ENCODE assay signal across 8 mouse cellular contexts in genomic region chr11:55097463-55098188, GRCm38 (mm10). TPM values are rescaled to one million over a fixed set of nuclear protein-coding genes. Genes with fewer than 3 reads are reported as not detected.
DNase-seq lines count a peak whose midpoint lies in the region; ATAC-seq lines count a peak whose summit lies in the region.

Gene Gm2a (plus strand): TSS chr11:55098115.

- DNase-seq in CD4-positive, CD25-positive, alpha-beta regulatory T cell, adult 2 months (ENCODE audit: low read depth, low spot score) = peak; percentile 99
- peak; percentile 68 for DNase-seq in c-Kit-negative CD71-positive TER-119-positive erythroid progenitor cells, embryonic 14.5 days (ENCODE audit: low read depth, low spot score)
- peak; percentile 98 for DNase-seq in fibroblast of lung, adult 2 months (ENCODE audit: low read depth)
- peak; percentile 97 for DNase-seq in kidney, postnatal 14 days
- peak; percentile 88 for DNase-seq in liver, embryonic 13.5 days
- peak; percentile 97 for DNase-seq in neural tube, embryonic 10.5 days (ENCODE audit: extremely low spot score, low spot score)

- H3K9ac ChIP-seq in heart, embryonic 14.5 days (ENCODE audit: low read length) = peak within 1 kb of the TSS; percentile 77
- peak within 1 kb of the TSS; percentile 43 for H3K9ac ChIP-seq in liver, embryonic 13.5 days
- H3K9ac ChIP-seq in stomach, embryonic 16.5 days (ENCODE audit: low read length) = peak within 1 kb of the TSS; percentile 78

- peak within 1 kb of the TSS; percentile 57 to 69 for H3K4me3 ChIP-seq in heart, embryonic 14.5 days (ENCODE audit: control insufficient read depth in 1 of 2, insufficient read depth in 1 of 2, low read depth in 1 of 2, low read length in 2 of 2)
- peak within 1 kb of the TSS; percentile 56 for H3K4me3 ChIP-seq in liver, embryonic 13.5 days (replicated peaks)
- H3K4me3 ChIP-seq in stomach, embryonic 16.5 days (replicated peaks; ENCODE audit: low read length) = peak within 1 kb of the TSS; percentile 71

- peak within 1 kb of the TSS; percentile 71 for H3K4me2 ChIP-seq in heart, embryonic 14.5 days (ENCODE audit: low read length)
- peak within 1 kb of the TSS; percentile 74 for H3K4me2 ChIP-seq in liver, embryonic 13.5 days
- H3K4me2 ChIP-seq in stomach, embryonic 16.5 days (ENCODE audit: low read depth, low read length) = peak within 1 kb of the TSS; percentile 81

- 2% methylated on average over 45 of the region's 45 CpGs for WGBS in heart, embryonic 14.5 days
- WGBS in liver, embryonic 13.5 days (ENCODE audit: insufficient replicate concordance) = 2% methylated on average over 45 of the region's 45 CpGs
- 1% methylated on average over 45 of the region's 45 CpGs for WGBS in stomach, embryonic 16.5 days

- peak within 1 kb of the TSS; percentile 83 to 90 for H3K27ac ChIP-seq in heart, embryonic 14.5 days (replicated peaks in 1 of 2; ENCODE audit: control insufficient read depth in 1 of 2, insufficient read depth in 1 of 2, low read depth in 2 of 2, low read length in 2 of 2)
- H3K27ac ChIP-seq in liver, embryonic 13.5 days = peak within 1 kb of the TSS; percentile 69
- peak within 1 kb of the TSS; percentile 91 for H3K27ac ChIP-seq in stomach, embryonic 16.5 days (ENCODE audit: low read length)

- no peaks in the 10 kb centered on the region for H3K36me3 ChIP-seq in heart, embryonic 14.5 days (ENCODE audit: control insufficient read depth, insufficient read depth, low read length)
- H3K36me3 ChIP-seq in liver, embryonic 13.5 days = no peaks in the 10 kb centered on the region
- no peaks in the 10 kb centered on the region for H3K36me3 ChIP-seq in stomach, embryonic 16.5 days (ENCODE audit: control insufficient read depth, insufficient read depth, low read length)

- no peaks in the 10 kb centered on the region for H3K9me3 ChIP-seq in heart, embryonic 14.5 days (ENCODE audit: control insufficient read depth, low read length)
- H3K9me3 ChIP-seq in liver, embryonic 13.5 days (replicated peaks) = no peaks in the 10 kb centered on the region
- no peaks in the 10 kb centered on the region for H3K9me3 ChIP-seq in stomach, embryonic 16.5 days (replicated peaks; ENCODE audit: control insufficient read depth, low read length)

- peaks cover 9% of the 10 kb centered on the region in 2 experiments; a peak in 3 of 4 replicates for H3K4me1 ChIP-seq in heart, embryonic 14.5 days (ENCODE audit: control insufficient read depth in 2 of 2, insufficient read depth in 2 of 2, low read length in 2 of 2)
- peaks cover 21% of the 10 kb centered on the region for H3K4me1 ChIP-seq in liver, embryonic 13.5 days (replicated peaks)
- H3K4me1 ChIP-seq in stomach, embryonic 16.5 days (ENCODE audit: control insufficient read depth, insufficient read depth, low read length) = peaks cover 6% of the 10 kb centered on the region; the same call in 1 of the 2 replicates

- peak; percentile 96 for ATAC-seq in heart, embryonic 14.5 days (ENCODE audit: insufficient number of reproducible peaks, insufficient read depth, low FRiP score, low read depth)
- peak; percentile 93 for ATAC-seq in liver, embryonic 13.5 days (ENCODE audit: low read depth)
- peak; percentile 98 for ATAC-seq in stomach, embryonic 16.5 days (ENCODE audit: insufficient read depth, low FRiP score)

- H3K27me3 ChIP-seq in heart, embryonic 14.5 days (ENCODE audit: control insufficient read depth, insufficient read depth, low read length) = no peaks in the 10 kb centered on the region
- 0 out of 2 replicates have a peak, but pooled peaks cover 3% of the 10 kb centered on the region for H3K27me3 ChIP-seq in liver, embryonic 13.5 days
- H3K27me3 ChIP-seq in stomach, embryonic 16.5 days (ENCODE audit: control insufficient read depth, insufficient read depth, low read length) = no peaks in the 10 kb centered on the region

RNA-seq across cellular contexts. Expression of gene Gm2a, which starts in this region (rescaled TPM):
- 48.2 and 55.7 TPM in 2 replicates for polyA plus RNA-seq in heart, embryonic 14.5 days (2014; fragmentation: Nextera tagmentation; extraction: Ambion mirVana)
- 9.6 and 10.6 TPM in 2 replicates for polyA plus RNA-seq in liver, embryonic 13.5 days (2015; fragmentation: Nextera tagmentation; extraction: Ambion mirVana)
- polyA plus RNA-seq in stomach, embryonic 16.5 days (2015; fragmentation: Nextera tagmentation; extraction: Ambion mirVana) = 26.5 and 28.8 TPM in 2 replicates

Comparison
In these comparisons a context has a peak if more than half of its experiments do, and no peak if none do; other contexts are left out.
1. Peak in every context shown above with its lines: DNase-seq, ATAC-seq, H3K4me3 ChIP-seq and H3K27ac ChIP-seq.